Mouse (Mus musculus): ENCODE measurements around the gene Pkm. TPM values are rescaled to one million over a fixed set of nuclear protein-coding genes. Genes with fewer than 3 reads are reported as not detected.

Gene Pkm
- total RNA-seq (2023) = 1,000 to 10,000 TPM; 1,039 to 1,064 TPM

DNA sequence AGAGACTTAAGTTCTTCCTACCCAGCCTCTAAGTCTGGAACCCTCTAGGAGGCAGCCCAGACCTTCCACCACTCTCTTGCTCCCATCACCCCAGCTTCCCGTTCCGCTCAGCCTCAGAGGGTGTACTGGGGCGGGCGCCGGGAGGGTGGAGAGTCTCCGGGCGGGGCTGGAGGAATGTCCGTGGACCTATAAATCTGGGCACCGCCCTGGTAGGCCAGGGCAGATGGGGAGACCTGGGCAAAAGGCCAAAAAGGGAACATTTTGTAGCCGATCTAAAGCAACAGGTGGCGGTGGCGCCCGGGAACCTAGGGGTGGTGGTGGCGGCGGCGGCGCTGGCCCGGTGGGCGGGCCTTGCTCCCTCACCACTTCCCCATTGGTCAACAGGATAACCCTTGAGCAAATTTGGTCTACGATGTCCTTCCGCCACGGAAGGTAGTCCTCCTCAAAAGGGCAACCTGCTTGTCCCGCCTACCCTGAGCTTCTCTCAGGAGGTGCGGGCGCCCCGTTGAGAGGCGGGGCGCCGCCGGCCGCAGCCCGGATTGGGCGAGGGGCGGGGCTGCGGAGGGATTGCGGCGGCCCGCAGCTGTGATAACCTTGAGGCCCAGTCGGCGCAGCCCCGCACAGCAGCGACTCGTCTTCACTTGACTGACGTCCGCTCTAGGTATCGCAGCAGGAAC lies at the start of gene Pkm:
Gene Pkm (plus strand): TSS at position 411 of the 677 bp plus-strand sequence.

DNA sequence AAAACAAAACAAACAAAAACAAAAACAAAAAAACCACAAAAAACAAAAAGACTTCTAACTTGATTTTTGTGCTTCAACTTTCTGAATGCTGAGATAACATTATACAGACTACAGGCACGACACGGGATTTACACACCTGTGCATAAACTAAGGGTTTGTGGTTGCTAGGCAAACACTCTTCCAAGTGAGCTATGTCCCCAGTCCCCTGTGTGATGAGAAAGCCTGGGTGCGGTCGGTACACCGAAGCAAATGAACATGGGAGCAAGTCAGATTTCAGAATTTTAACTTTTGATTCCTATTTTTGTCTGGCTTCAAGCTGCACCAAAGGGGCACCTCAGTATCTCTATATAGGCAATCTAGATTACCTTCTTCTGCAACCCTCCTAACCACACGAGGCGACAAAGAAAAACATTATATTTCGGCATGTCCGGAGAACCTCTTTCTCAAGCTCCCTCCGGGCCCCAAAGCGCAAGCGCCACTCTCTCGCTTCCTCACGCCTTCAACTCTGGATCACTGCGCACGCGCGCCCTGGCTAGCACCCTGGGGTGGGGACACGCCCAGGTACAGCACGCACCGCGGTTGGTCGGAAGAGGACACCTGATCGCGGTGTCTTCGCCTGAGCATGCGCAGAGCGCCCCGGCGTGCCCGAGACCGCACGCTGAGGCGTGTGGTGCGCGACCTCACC lies 39.4 kb upstream of the Pkm start, which contains the start of gene Parp6:
Gene Parp6 (plus strand): TSS at position 663 of the 685 bp plus-strand sequence.

DNA sequence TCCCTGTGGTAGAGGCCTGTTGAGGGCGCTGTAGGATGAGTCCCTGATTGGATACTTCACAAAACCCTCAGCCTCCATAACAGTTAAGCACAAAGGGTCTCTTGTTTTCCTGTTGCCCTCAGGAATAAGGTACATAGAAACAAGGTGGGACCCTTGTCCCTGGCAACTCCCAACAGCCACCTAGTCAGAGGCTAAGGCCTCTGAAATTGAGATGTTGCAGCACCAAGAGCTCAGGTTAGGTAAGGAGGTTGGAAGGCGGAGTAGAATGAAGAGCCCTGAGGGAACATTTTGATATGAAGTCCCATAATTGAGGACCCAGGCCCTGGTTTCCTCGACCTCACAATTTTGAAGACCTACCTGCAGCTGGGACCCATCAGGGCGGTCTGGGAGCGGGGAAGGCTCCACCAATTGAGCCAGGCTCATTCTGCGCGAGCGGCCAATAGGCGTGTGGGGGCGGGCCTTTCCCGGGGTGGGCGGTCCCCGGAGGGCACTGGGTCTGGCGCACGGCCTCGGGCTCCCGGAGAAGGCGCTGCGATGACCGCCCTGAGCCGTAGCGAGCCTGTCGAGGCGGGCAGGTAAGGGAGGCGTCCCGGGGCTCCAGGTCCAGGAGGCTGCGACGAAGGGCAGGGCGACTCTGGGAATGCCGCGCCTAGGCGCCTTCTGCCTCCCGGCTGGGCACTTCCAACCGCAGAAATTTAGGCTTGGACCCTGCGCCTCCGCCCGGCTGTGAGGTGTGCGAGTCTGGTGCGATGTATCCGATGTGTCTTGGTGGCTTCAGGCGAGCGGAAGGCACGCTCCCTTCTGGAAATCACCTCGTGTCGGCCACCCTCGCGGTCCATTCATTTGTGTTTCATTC lies 23.7 kb downstream of the Pkm start, which contains the start of gene Gramd2:
Gene Gramd2 (plus strand): TSS at position 467 of the 856 bp plus-strand sequence.

Other genes starting within 250 kb of the Pkm start
- gene Arih1, start 169.8 kb upstream of the Pkm start, total RNA-seq (2023) = 100 to 1,000 TPM; 111 to 117 TPM
- gene Hexa, start 116.8 kb upstream of the Pkm start, total RNA-seq (2023) = 100 to 1,000 TPM; 135 to 145 TPM
- gene Tmem202, start 116.5 kb upstream of the Pkm start, total RNA-seq (2023) = 1 to 10 TPM; 6.1 to 7.3 TPM
- gene Celf6, start 78.5 kb upstream of the Pkm start, total RNA-seq (2023) = under 1 TPM in 1 of 2 experiments, not detected in 1; 0.13 TPM
- gene Parp6, start 39.1 kb upstream of the Pkm start, total RNA-seq (2023) = 10 to 100 TPM; 26.5 to 30.5 TPM
- 1 to 10 TPM; 4.8 to 6.6 TPM for gene Gramd2, start 23.8 kb downstream of the Pkm start, total RNA-seq (2023)
- 1 to 10 TPM; 2.5 to 3.2 TPM for gene Senp8, start 94.3 kb downstream of the Pkm start, total RNA-seq (2023)
- gene Myo9a, start 94.5 kb downstream of the Pkm start, total RNA-seq (2023) = 10 to 100 TPM; 15.0 to 17.8 TPM